Mouse (Mus musculus) retina, postnatal 7 days (tissue): Measurements from ENCODE around the gene Olfr921.

ENCODE experiments used
- DNase-seq: peaks from one replicate; pipeline ENCODE4 v3.0.0-alpha.2; 2012; ENCODE audit warnings: low read depth, low spot score

Olfr921 gene

DNA sequence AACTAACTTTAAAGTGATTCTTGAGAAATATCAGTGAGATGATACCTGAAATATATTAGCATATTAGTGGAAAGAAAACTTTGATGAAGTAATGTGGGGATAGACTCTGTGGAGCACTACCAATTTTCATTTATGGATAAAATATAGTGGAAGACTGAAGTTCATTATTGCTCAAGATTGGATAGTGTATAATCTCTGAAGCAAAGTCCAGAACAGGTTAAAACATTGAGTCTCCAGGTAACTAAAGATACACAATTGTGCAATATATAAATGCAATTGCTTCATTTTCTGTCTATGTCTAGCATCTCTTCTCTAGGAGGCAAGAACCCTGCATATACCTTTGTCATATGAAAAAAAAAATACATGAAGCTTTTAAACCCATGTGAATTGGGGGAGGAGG is at the start of gene Olfr921:
TSS of gene Olfr921 (plus strand) at position 301 of the 400 bp plus-strand sequence.
- DNase-seq = no peak

- no peak for DNase-seq
Measured at GRCm38 (mm10) chr9:38724044-38724443, 48.8 kb upstream of the Olfr921 start.

DNA sequence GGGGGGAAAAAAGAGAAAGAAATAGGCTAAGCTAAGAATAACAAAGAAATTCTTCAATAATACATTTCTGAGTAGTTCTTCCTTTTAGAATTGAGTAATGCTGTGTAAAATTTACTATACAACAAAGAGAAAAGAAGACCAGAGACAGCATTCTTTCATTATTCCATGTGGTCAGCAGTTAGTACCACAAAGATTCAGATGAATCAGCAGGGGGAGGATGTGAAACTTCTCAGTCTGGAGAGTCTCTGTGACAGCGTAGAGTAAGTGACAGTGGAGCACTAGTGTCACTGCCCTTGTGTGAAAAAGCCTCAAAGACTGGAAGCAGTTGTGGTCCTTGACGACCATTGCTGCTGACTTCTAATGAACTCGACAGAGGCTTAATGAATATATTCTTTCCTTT is 44.6 kb upstream of the Olfr921 start:
- DNase-seq = no peak

DNA sequence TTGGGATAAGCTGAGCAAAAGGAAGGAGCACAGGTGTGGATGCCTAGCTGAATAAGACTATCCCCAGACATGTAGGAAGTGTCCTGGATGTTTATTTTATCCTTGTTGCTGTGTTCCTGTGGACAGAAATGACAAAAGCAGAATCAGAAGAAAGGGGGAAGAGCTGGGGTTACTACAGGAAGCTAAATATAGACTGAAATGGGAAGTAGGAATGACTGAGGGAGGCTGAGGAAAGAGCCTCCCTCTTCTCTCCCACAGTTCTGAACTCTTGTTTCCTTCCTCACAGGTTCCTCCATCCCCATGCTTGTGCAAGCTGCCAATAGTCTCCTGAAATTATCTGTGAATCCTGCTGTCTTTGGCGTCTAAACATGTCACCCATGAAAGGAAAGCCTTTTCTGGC is 31.5 kb upstream of the Olfr921 start:
- DNase-seq = no peak

DNA sequence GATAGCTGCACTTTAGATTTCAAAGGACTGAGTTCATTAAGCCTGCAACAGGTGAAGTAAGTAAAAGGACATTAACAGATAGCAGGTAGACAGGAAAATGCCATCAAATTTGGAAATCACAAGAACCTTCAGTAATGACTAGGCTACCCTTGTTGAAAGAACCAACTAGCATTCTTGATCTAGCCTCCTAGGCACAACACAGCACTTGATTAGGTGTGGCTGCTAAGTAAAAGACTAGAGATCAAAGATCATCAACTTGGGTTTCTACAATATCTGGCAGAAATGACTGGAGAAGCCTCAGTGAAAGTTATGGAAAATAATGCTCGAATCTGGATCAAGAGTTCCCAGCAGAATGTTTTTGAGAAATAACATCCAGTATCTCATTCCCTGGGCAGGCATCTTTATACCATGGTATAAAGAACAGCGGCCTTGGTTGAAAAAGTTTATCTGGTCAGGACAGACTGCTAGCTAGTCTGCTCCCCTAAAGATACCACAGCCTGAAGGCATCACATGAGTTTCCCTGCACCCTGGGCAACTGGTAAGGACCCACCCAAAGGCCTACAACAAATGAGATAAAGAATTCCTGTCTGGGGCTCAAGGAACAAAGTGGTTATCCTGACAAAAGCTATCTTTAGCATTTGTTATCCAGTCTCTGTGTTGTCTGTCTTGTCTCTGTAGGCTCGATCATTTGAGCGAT is 28.1 kb upstream of the Olfr921 start:
- DNase-seq = no peak

- no peak for DNase-seq
Measured at GRCm38 (mm10) chr9:38751999-38752398, 20.9 kb upstream of the Olfr921 start, which contains the start of gene Olfr920. Gene Olfr920 (plus strand): TSS chr9:38752299.

DNA sequence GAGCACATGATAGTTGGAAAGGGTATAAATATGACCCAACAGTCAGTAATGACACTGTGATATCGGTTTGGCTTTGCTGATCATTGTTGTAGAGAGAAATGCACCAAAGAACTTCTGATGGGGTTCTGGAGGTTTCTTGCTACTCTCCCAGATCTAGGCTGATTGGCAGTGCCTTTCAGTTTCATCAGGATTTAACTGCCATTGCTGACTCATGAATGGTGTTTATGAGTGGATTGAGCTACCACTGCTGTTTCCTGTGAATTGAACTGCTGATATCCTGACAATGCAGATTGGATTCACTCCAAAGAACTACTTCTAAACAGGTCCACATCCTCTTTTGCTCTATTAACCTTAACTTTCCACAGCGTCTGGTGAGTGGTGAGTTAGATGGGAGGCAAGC is 19.8 kb downstream of the Olfr921 start:
- no peak for DNase-seq

DNA sequence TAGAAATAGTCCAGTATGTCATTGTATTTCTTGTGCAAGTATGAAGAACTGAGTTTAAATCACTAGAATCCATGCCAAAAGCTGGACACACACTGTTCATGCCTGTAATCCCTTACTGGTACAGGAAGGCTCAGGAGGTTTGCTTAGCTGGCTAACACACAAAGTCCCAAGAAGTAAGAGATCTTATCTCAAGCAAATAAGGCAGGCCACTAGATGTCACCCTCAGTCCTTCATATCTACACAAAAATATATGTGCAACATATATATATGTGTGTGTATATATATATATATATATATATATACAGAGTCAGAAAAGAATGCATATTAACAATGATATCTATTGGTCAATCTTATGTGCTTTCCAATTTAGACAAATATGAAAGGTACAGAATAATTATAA is 32.8 kb downstream of the Olfr921 start:
- no peak for DNase-seq

DNA sequence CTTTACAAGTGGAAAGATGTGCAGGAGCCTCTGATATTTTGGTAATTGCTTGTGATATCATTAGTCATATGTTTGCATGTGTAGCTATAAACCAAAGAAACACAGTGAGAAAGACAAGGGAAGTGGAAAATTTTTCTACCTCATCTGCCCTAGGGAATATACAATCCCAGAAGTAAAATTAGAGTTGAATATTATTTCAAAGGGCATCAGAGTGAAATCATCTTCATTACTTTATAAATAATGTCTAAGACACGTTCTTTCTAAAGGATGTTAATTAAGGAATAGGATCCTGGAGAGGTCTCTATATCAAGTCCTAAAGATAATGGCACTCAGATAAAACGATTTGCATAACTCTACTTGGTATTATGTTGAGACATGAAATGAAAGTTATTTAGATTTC is 41.4 kb downstream of the Olfr921 start, which contains the start of gene Olfr922:
TSS of gene Olfr922 (plus strand) at position 301 of the 400 bp plus-strand sequence.
- no peak for DNase-seq

- DNase-seq = no peak
Measured at GRCm38 (mm10) chr9:38815458-38815986, 42.7 kb downstream of the Olfr921 start.

DNA sequence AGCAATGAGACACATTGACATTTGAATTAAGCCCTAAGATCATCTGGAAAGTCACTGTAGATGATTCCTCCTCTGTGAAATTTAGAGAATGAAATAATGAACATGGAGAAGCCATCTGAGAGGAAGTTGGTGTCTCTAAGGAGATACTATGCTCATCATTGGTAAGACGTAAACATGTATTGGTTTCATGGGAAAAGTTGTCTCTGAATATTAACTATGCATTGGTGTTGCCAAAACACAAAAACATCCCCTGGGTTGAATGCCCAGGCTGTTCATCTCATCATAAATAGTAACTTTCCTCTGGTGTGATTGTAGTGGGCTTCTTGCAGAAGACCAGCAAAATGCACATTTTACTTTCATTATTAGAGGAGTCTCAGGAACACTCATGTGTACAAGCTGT is 53.4 kb downstream of the Olfr921 start, which contains the start of gene Olfr923:
TSS of gene Olfr923 (plus strand) at position 301 of the 400 bp plus-strand sequence.
- no peak for DNase-seq
